Mouse (Mus musculus) heart, adult 18-20 months (tissue): ENCODE data around the gene Spag8. TPM values are rescaled to one million over a fixed set of nuclear protein-coding genes. Genes with fewer than 3 reads are reported as not detected.

Experiments used
- microRNA-seq, 2 experiments: library from miRNA; unstranded; fragments of <30 nt; microRNA quantifications; one replicate each; pipeline ENCODE4 v1.2.0; 2022
- total RNA-seq, 2 experiments: library from RNA; stranded (reverse); gene quantifications; 2 replicates each; pipeline ENCODE4 v1.2.3; 2021

Spag8 gene
- total RNA-seq, 2 experiments from 2014 or later: not detected

Small RNAs within 50 kb of the gene (microRNA-seq; reads per million reads assigned to microRNA genes)
- gene Gm25262: 0.76 to 2.7 reads per million in 2 experiments

Other genes starting within 250 kb of the Spag8 start
- gene Fam166b, start 224.5 kb downstream of the Spag8 start, total RNA-seq: under 1 TPM in 1 of 2 experiments, not detected in 1; 0.26 TPM
- gene Tesk1, start 211.7 kb downstream of the Spag8 start, total RNA-seq: 10 to 100 TPM; 30.8 to 32.7 TPM
- gene Cd72, start 199.0 kb downstream of the Spag8 start, total RNA-seq: 1 to 10 TPM in 1 of 2 experiments, under 1 TPM in 1; 0.82 to 4.7 TPM
- gene Sit1, start 169.9 kb downstream of the Spag8 start, total RNA-seq: 1 to 10 TPM in 1 of 2 experiments, not detected in 1; 1.1 TPM
- gene Ccdc107, start 160.7 kb downstream of the Spag8 start, total RNA-seq: 10 to 100 TPM; 29.2 to 31.7 TPM
- under 1 TPM in 1 of 2 experiments, not detected in 1; 0.64 TPM for gene Arhgef39, start 153.9 kb downstream of the Spag8 start, total RNA-seq
- gene Car9, start 146.6 kb downstream of the Spag8 start, total RNA-seq: under 1 TPM in 1 of 2 experiments, not detected in 1; 0.36 TPM
- gene Tpm2, start 129.8 kb downstream of the Spag8 start, total RNA-seq: 10 to 100 TPM; 32.1 to 35.2 TPM
- gene Creb3, start 91.3 kb downstream of the Spag8 start, total RNA-seq: 10 to 100 TPM; 38.4 to 52.4 TPM
- gene Tln1, start 90.9 kb downstream of the Spag8 start, total RNA-seq: 100 to 1,000 TPM in 1 of 2 experiments, 10 to 100 TPM in 1; 98.2 to 111 TPM
- gene Rgp1, start 74.9 kb downstream of the Spag8 start, total RNA-seq: 10 to 100 TPM; 24.3 to 27.9 TPM
- gene Gba2, start 74.7 kb downstream of the Spag8 start, total RNA-seq: 10 to 100 TPM in 1 of 2 experiments, 1 to 10 TPM in 1; 9.3 to 10.8 TPM
- under 1 TPM in 1 of 2 experiments, not detected in 1; 0.54 TPM for gene Msmp, start 69.1 kb downstream of the Spag8 start, total RNA-seq
- gene Npr2, start 21.7 kb downstream of the Spag8 start, total RNA-seq: 10 to 100 TPM; 39.7 to 42.1 TPM
- gene Hint2, start 2.9 kb upstream of the Spag8 start, total RNA-seq: 100 to 1,000 TPM; 163 to 173 TPM
- 10 to 100 TPM; 20.0 to 21.0 TPM for gene Tmem8b, start 15.4 kb upstream of the Spag8 start, total RNA-seq
- under 1 TPM; 0.15 to 0.28 TPM for gene Fam221b, start 15.6 kb upstream of the Spag8 start, total RNA-seq
- gene Olfr70, start 47.2 kb upstream of the Spag8 start, total RNA-seq: not detected
- not detected for gene Olfr71, start 56.7 kb upstream of the Spag8 start, total RNA-seq
- gene Hrct1, start 73.6 kb upstream of the Spag8 start, total RNA-seq: 1 to 10 TPM; 4.2 to 4.9 TPM
- gene Spaar, start 76.4 kb upstream of the Spag8 start, total RNA-seq: 1 to 10 TPM; 3.4 to 4.5 TPM
- not detected for gene Olfr159, start 117.4 kb upstream of the Spag8 start, total RNA-seq
- gene Olfr156, start 170.3 kb upstream of the Spag8 start, total RNA-seq: not detected
- not detected for gene Olfr157, start 186.6 kb upstream of the Spag8 start, total RNA-seq
- not detected for gene Olfr155, start 198.0 kb upstream of the Spag8 start, total RNA-seq
- 1 to 10 TPM; 4.3 to 5.1 TPM for gene Reck, start 221.9 kb upstream of the Spag8 start, total RNA-seq